Mouse (Mus musculus) spleen, postnatal 36 days (tissue): ENCODE data around the gene Gm1043.

ENCODE experiments used
- DNase-seq, 2 experiments: peaks; one replicate each; pipeline ENCODE4 v3.0.0; 2022; ENCODE audit warnings: low spot score in 2 of 2, mixed read lengths in 1 of 2

Gm1043 gene

GRCm38 (mm10) chr5:37085241-37085640 is at the start of gene Gm1043:
Gene Gm1043, plus strand, starts transcription at chr5:37085370.
- DNase-seq, result no peak

- no peak for DNase-seq
Observed at GRCm38 (mm10) chr5:37035896-37036295, 49.3 kb upstream of the Gm1043 start.

GRCm38 (mm10) chr5:37036884-37037283 is 48.3 kb upstream of the Gm1043 start:
- DNase-seq, result no peak

- no peak for DNase-seq
Observed at GRCm38 (mm10) chr5:37039908-37040307, 45.3 kb upstream of the Gm1043 start.

- no peak for DNase-seq
Observed at GRCm38 (mm10) chr5:37040711-37041110, 44.5 kb upstream of the Gm1043 start.

- no peak for DNase-seq
Observed at GRCm38 (mm10) chr5:37041651-37042050, 43.5 kb upstream of the Gm1043 start.

- no peak for DNase-seq
Observed at GRCm38 (mm10) chr5:37042934-37043333, 42.2 kb upstream of the Gm1043 start.

- peak; percentile 87 to 89 for DNase-seq
Observed at GRCm38 (mm10) chr5:37044793-37045192, 40.4 kb upstream of the Gm1043 start.

GRCm38 (mm10) chr5:37045582-37045981 is 39.6 kb upstream of the Gm1043 start:
- DNase-seq, result peak; percentile 25 to 45

- DNase-seq, result peak; percentile 14 to 30
Observed at GRCm38 (mm10) chr5:37046791-37047190, 38.4 kb upstream of the Gm1043 start.

GRCm38 (mm10) chr5:37047206-37047915 is 37.8 kb upstream of the Gm1043 start:
- peak; percentile 76 to 77 for DNase-seq

GRCm38 (mm10) chr5:37047992-37048391 is 37.2 kb upstream of the Gm1043 start:
- DNase-seq, result peak; percentile 66 to 72

GRCm38 (mm10) chr5:37049111-37049510 is 36.1 kb upstream of the Gm1043 start:
- DNase-seq, result no peak

GRCm38 (mm10) chr5:37050521-37051373 is 34.4 kb upstream of the Gm1043 start:
- peak; percentile 46 to 50 for DNase-seq

- DNase-seq, result peak; percentile 22 to 39
Observed at GRCm38 (mm10) chr5:37051374-37052100, 33.6 kb upstream of the Gm1043 start.

GRCm38 (mm10) chr5:37052846-37053245 is 32.3 kb upstream of the Gm1043 start:
- DNase-seq, result no peak

- DNase-seq, result no peak
Observed at GRCm38 (mm10) chr5:37055789-37056188, 29.4 kb upstream of the Gm1043 start.

- DNase-seq, result no peak
Observed at GRCm38 (mm10) chr5:37056471-37056870, 28.7 kb upstream of the Gm1043 start.

GRCm38 (mm10) chr5:37061612-37062011 is 23.6 kb upstream of the Gm1043 start:
- DNase-seq, result no peak

GRCm38 (mm10) chr5:37064454-37065449 is 20.4 kb upstream of the Gm1043 start:
- DNase-seq, result no peak
